Mouse (Mus musculus) kidney, embryonic 16.5 days (tissue): Measurements from ENCODE around the gene Exo5. TPM values are rescaled to one million over a fixed set of nuclear protein-coding genes. Genes with fewer than 3 reads are reported as not detected.
A peak's percentile ranks its signal among the peaks of the same experiment; 100 is the strongest.

Source experiments
- ATAC-seq: fragments of 200-750 bp; cut with Nextera tagmentation; 2 replicates; pipeline ENCODE4 v1.8.0; 2017; ENCODE audit warnings: moderate TSS enrichment; ENCODE audit not compliant: low FRiP score, low TSS enrichment
- H3K27ac ChIP-seq: fragments of 300-500 bp; sonication (generic); 2 replicates; pipeline ENCODE4 v1.5.1; 2014; ENCODE audit warnings: low read length
- H3K27me3 ChIP-seq: fragments of 300-500 bp; sonication (generic); 2 replicates; pipeline ENCODE4 v1.6.1; 2014; ENCODE audit warnings: low read length, control low read depth, mixed read lengths; ENCODE audit not compliant: insufficient read depth
- H3K36me3 ChIP-seq: fragments of 300-500 bp; sonication (generic); 2 replicates; pipeline ENCODE4 v1.6.1; 2014; ENCODE audit warnings: low read length, control low read depth, mixed read lengths; ENCODE audit not compliant: insufficient read depth
- H3K4me1 ChIP-seq: fragments of 300-500 bp; sonication (generic); 2 replicates; pipeline ENCODE4 v1.6.1; 2014; ENCODE audit warnings: low read length, control low read depth, mixed read lengths; ENCODE audit not compliant: insufficient read depth
- H3K4me2 ChIP-seq: fragments of 300-500 bp; sonication (generic); replicated peaks from 2 replicates; pipeline ENCODE4 v1.6.1; 2014; ENCODE audit warnings: low read depth, low read length
- H3K4me3 ChIP-seq: fragments of 300-500 bp; sonication (generic); 2 replicates; pipeline ENCODE4 v1.5.1; 2014; ENCODE audit warnings: mild to moderate bottlenecking, low read length
- H3K9ac ChIP-seq: fragments of 300-500 bp; sonication (generic); replicated peaks from 2 replicates; pipeline ENCODE4 v1.6.1; 2014; ENCODE audit warnings: low read length
- H3K9me3 ChIP-seq: fragments of 300-500 bp; sonication (generic); 2 replicates; pipeline ENCODE4 v1.6.1; 2016; ENCODE audit warnings: low read length, control low read depth
- WGBS: fragments of 180-500 bp; shearing (Covaris S2); extraction: QIAGEN DNeasy Blood & Tissue Kit; methylation state at CpG from one replicate; pipeline ENCODE4 v1.1.7; 2014; 5-methylcytosine and 5-hydroxymethylcytosine counted together
- polyA plus RNA-seq: library from polyadenylated mRNA; unstranded; fragments of >200 nt; fragmentation: Nextera tagmentation; extraction: Ambion mirVana; gene quantifications from 2 replicates; pipeline ENCODE4 v1.2.1, GENCODE M21; 2015

The Exo5 gene
- polyA plus RNA-seq, 1 experiment from 2014 or later, result 35.2 TPM

- no peak for ATAC-seq
- H3K4me1 ChIP-seq, result peaks cover 18% of the 10 kb centered on the region
- H3K9ac ChIP-seq, result peak overlapping the region; percentile 86
- H3K27ac ChIP-seq, result peak overlapping the region; percentile 88
- no peaks in the 10 kb centered on the region for H3K27me3 ChIP-seq
- H3K36me3 ChIP-seq, result peaks cover 16% of the 10 kb centered on the region
- no peaks in the 10 kb centered on the region for H3K9me3 ChIP-seq
- peak overlapping the region; percentile 81 for H3K4me2 ChIP-seq
- WGBS, result 3% methylated on average over 20 of the region's 20 CpGs
- H3K4me3 ChIP-seq, result peak overlapping the region; percentile 80
Measured at GRCm38 (mm10) chr4:120950763-120951427, 26.1 kb upstream of the Exo5 start.

- 43% methylated on average over 3 of the region's 3 CpGs for WGBS
Measured at GRCm38 (mm10) chr4:120948938-120949337, 24.1 kb upstream of the Exo5 start.

DNA sequence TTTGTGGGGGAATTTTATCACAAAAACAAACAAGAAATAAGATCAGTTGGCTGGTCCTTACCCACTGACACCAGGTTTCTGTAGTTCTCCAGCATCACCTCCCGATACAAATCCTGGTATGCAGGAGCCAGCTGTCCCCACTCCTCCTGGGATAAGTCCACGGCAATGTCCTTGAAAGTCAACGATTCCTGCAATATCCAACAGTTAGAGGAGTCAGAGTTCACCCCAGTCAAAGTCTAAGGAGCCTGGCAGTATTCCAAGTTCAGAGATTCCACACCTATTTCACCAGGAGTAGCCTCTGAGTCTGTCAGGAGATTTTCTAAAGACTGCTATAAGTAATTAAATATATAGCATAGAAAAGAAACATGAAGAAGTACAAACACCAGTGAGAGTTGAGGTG, 10.2 kb upstream of the Exo5 start:
- Histone ChIP-seq H3K4me2 (no peak overlapping the region), H3K9me3 (peaks cover 11% of the 10 kb centered on the region), H3K4me1 (no peaks in the 10 kb centered on the region), H3K9ac (no peak overlapping the region), H3K27me3 (no peaks in the 10 kb centered on the region), H3K27ac (no peak overlapping the region), H3K4me3 (no peak overlapping the region), H3K36me3 (peaks cover 18% of the 10 kb centered on the region)
- ATAC-seq, result no peak
- WGBS, result 74% methylated on average over 3 of the region's 3 CpGs

More at GRCm38 (mm10) chr4:120948938-120949337, 24.1 kb upstream of the Exo5 start:
- H3K4me2 ChIP-seq, result peak overlapping the region; percentile 81
- peaks cover 18% of the 10 kb centered on the region for H3K4me1 ChIP-seq
- no peaks in the 10 kb centered on the region for H3K9me3 ChIP-seq
- H3K9ac ChIP-seq, result no peak overlapping the region; the same call in 1 of the 2 replicates
- peaks cover 22% of the 10 kb centered on the region for H3K36me3 ChIP-seq
- no peak for ATAC-seq
- peak overlapping the region; percentile 11; the same call in 1 of the 2 replicates for H3K4me3 ChIP-seq
- no peaks in the 10 kb centered on the region for H3K27me3 ChIP-seq
- peak overlapping the region; percentile 43; the same call in 1 of the 2 replicates for H3K27ac ChIP-seq

DNA sequence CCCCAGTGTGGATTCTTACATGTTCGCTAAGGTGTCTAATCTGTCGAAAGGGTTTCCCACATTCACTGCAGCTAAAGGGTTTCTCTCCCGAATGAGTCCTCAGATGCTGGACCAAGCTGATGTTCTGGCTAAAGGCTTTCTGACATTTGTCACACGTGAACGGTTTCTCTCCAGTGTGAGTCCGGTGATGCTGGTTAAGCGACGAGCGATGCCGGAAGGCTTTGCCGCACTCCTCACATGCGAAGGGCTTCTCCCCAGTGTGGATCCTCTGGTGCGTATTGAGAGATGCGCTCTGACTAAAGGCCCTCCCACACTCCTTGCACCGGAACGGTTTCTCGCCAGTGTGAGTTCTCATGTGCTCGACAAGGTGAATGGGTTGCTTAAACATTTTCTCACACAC, 5.9 kb upstream of the Exo5 start:
- no peak overlapping the region for H3K4me3 ChIP-seq
- ATAC-seq, result no peak
- 95% methylated on average over 18 of the region's 18 CpGs for WGBS
- H3K9ac ChIP-seq, result no peak overlapping the region
- H3K36me3 ChIP-seq, result peaks cover 18% of the 10 kb centered on the region
- H3K4me1 ChIP-seq, result no peaks in the 10 kb centered on the region
- no peak overlapping the region for H3K4me2 ChIP-seq
- no peak overlapping the region for H3K27ac ChIP-seq
- H3K9me3 ChIP-seq, result peaks cover 11% of the 10 kb centered on the region
- H3K27me3 ChIP-seq, result no peaks in the 10 kb centered on the region

DNA sequence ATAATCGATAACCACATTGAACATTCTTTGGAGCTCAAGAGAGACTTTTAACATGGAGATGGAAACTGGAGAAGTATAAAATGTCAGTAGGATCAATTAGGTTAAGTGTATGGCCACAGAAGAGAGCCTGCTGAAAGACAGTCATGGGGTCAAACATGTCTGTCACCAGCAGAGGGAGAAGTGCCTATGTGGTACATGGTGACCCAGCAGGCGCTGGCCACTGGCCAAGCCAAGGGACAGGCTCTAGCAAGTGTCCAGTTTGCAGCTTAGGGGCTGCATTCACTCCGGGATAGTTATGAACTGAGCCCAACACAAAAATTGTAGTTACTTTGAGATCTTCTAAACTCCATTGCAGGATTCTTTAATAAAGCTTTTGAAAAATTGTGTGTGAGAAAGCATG, 3.9 kb upstream of the Exo5 start:
- H3K9me3 ChIP-seq, result peaks cover 11% of the 10 kb centered on the region
- 87% methylated on average over 3 of the region's 3 CpGs for WGBS
- no peak overlapping the region for H3K27ac ChIP-seq
- H3K4me1 ChIP-seq, result peaks cover 9% of the 10 kb centered on the region; the same call in 1 of the 2 replicates
- H3K9ac ChIP-seq, result no peak overlapping the region
- ATAC-seq, result no peak
- no peak overlapping the region for H3K4me3 ChIP-seq
- peaks cover 12% of the 10 kb centered on the region for H3K36me3 ChIP-seq
- H3K27me3 ChIP-seq, result no peaks in the 10 kb centered on the region
- no peak overlapping the region for H3K4me2 ChIP-seq

DNA sequence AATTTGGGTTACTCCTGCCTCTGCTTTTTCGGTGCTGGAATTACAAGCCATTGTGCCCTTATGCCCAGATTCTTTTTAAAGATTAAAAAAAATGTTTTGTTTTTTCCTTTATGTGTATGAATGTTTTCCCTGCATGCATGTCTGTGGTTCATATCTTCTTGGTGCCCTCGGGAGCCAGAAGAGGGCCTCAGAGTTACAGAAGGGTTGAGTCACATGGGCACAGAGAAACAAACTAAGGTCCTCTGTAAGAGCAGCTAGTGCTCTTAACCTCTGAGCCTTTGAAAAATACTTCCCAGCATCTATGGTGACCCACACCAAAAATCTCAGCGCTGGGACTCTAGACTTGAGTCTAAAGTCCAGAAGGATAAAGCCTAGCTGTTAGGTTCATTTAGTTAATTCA, 569 bp upstream of the Exo5 start:
- H3K4me3 ChIP-seq, result peak overlapping the region; percentile 61
- H3K4me2 ChIP-seq, result peak overlapping the region; percentile 67
- peaks cover 22% of the 10 kb centered on the region for H3K36me3 ChIP-seq
- peaks cover 12% of the 10 kb centered on the region; the same call in 1 of the 2 replicates for H3K4me1 ChIP-seq
- H3K27ac ChIP-seq, result peak overlapping the region; percentile 84
- peaks cover 16% of the 10 kb centered on the region for H3K9me3 ChIP-seq
- peak; percentile 47; the same call in 1 of the 2 replicates for ATAC-seq
- 16% methylated on average over 3 of the region's 3 CpGs for WGBS
- no peaks in the 10 kb centered on the region for H3K27me3 ChIP-seq
- H3K9ac ChIP-seq, result peak overlapping the region; percentile 86

GRCm38 (mm10) chr4:120921461-120921860, 3.4 kb downstream of the Exo5 start:
- Histone ChIP-seq H3K36me3 (peaks cover 22% of the 10 kb centered on the region), H3K4me2 (no peak overlapping the region), H3K4me3 (no peak overlapping the region), H3K27ac (no peak overlapping the region), H3K27me3 (no peaks in the 10 kb centered on the region), H3K4me1 (peaks cover 12% of the 10 kb centered on the region; the same call in 1 of the 2 replicates), H3K9ac (no peak overlapping the region), H3K9me3 (peaks cover 13% of the 10 kb centered on the region)
- 94% methylated on average over 8 of the region's 8 CpGs for WGBS
- no peak for ATAC-seq

- H3K27ac ChIP-seq, result no peak overlapping the region
- H3K9ac ChIP-seq, result no peak overlapping the region
- no peaks in the 10 kb centered on the region for H3K36me3 ChIP-seq
- H3K4me1 ChIP-seq, result no peaks in the 10 kb centered on the region
- no peak for ATAC-seq
- H3K4me2 ChIP-seq, result no peak overlapping the region
- no peaks in the 10 kb centered on the region for H3K9me3 ChIP-seq
- H3K4me3 ChIP-seq, result no peak overlapping the region
- 68% methylated on average over 4 of the region's 4 CpGs for WGBS
- no peaks in the 10 kb centered on the region for H3K27me3 ChIP-seq
Measured at GRCm38 (mm10) chr4:120914501-120914900, 10.3 kb downstream of the Exo5 start.

GRCm38 (mm10) chr4:120913861-120914260, 11.0 kb downstream of the Exo5 start:
- no peaks in the 10 kb centered on the region for H3K9me3 ChIP-seq
- 86% methylated on average over 1 of the region's 1 CpGs for WGBS
- no peak overlapping the region for H3K4me3 ChIP-seq
- no peaks in the 10 kb centered on the region for H3K36me3 ChIP-seq
- no peak overlapping the region for H3K4me2 ChIP-seq
- no peak overlapping the region for H3K27ac ChIP-seq
- H3K9ac ChIP-seq, result no peak overlapping the region
- H3K27me3 ChIP-seq, result no peaks in the 10 kb centered on the region
- ATAC-seq, result no peak
- H3K4me1 ChIP-seq, result no peaks in the 10 kb centered on the region

- WGBS, result 67% methylated on average over 8 of the region's 8 CpGs
- H3K4me1 ChIP-seq, result no peaks in the 10 kb centered on the region
- no peaks in the 10 kb centered on the region for H3K9me3 ChIP-seq
- H3K4me3 ChIP-seq, result no peak overlapping the region
- H3K27me3 ChIP-seq, result no peaks in the 10 kb centered on the region
- no peak for ATAC-seq
- no peak overlapping the region for H3K4me2 ChIP-seq
- H3K27ac ChIP-seq, result no peak overlapping the region
- H3K36me3 ChIP-seq, result no peaks in the 10 kb centered on the region
- no peak overlapping the region for H3K9ac ChIP-seq
Measured at GRCm38 (mm10) chr4:120913443-120913842, 11.4 kb downstream of the Exo5 start.
